Mouse (Mus musculus) T-helper 17 cell (primary cell): ENCODE measurements at regions not wholly inside any gene's neighbourhood (a gene's known extent, or its start where the extent isn't known, plus 50 kb on each side); places are given as distances from the start of the nearest gene placed in this dataset.

Experiments
- in situ Hi-C, 2 experiments: fragments of 300-600 bp; cut with MboI, MseI; formaldehyde crosslinking; loops; 1 replicate in 1 of 2; 2 replicates in 1 of 2; pipeline ENCODE4 v1.15.1; 2025; ENCODE audit warnings: high pct_unique_total_duplicates in 2 of 2

DNA sequence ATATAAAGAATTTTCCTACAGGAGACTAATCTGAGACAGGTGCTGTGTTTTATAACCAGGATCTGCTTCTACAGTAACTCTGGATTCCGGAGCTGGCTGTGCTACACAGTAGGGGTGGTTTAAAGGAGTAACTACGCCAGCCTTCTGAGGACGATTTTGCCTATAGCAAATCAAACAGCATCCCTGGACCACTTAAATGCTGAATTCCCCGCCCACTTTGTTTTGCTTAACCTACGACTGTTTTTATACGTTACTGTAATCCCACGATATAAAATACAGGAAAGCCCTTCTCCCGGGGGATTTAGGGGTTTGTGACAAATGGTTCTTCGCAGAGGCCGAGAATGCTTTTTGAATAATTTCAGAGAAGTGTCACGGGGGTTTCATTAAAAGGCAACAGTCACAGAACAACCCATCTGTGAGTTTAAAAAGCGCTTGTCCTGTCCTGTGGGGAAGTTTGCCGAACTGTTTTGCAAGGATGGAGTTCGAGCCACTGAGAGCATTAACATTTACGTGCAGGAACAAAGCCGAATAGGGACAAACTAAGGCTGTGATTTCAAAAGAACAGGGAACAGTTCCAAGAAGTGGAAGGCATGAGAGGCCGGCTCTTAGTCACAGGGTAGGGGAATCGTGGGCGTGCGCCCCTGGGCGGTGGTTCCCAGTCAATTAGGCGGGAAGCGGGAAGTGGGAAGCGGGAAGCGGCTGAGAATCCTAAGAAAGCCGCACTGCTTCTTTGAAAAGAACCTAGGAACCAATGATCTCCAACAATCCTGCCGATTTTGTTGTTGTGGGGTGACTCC is 49.7 kb upstream of the Hnrnpa3 start:
- in situ Hi-C loops: loop anchor here in 1 of 2 experiments (5.0 to 10.0 kb wide), 2 partner anchors 173 to 455 kb away; no protein-coding TSS in a partner anchor
